Mouse (Mus musculus) forebrain, embryonic 16.5 days (tissue): ENCODE data around the gene Ube2k. TPM values are rescaled to one million over a fixed set of nuclear protein-coding genes. Genes with fewer than 3 reads are reported as not detected.

Source experiments
- ATAC-seq: fragments of 200-750 bp; cut with Nextera tagmentation; 2 replicates; pipeline ENCODE4 v1.8.0; 2017; ENCODE audit warnings: mild to moderate bottlenecking, moderate library complexity
- H3K27ac ChIP-seq: fragments of 300-500 bp; sonication (generic); 2 replicates; pipeline ENCODE4 v1.5.1; 2014; ENCODE audit warnings: low read length, control low read depth
- H3K27me3 ChIP-seq: fragments of 300-500 bp; sonication (generic); replicated peaks from 2 replicates; pipeline ENCODE4 v1.6.1; 2014; ENCODE audit warnings: low read length; ENCODE audit not compliant: control insufficient read depth, insufficient read depth
- H3K36me3 ChIP-seq: fragments of 300-500 bp; sonication (generic); 2 replicates; pipeline ENCODE4 v1.6.1; 2014; ENCODE audit not compliant: control insufficient read depth, insufficient read depth
- H3K4me1 ChIP-seq: fragments of 300-500 bp; sonication (generic); replicated peaks from 2 replicates; pipeline ENCODE4 v1.6.1; 2014; ENCODE audit warnings: low read length; ENCODE audit not compliant: control insufficient read depth, insufficient read depth
- H3K4me2 ChIP-seq: fragments of 300-500 bp; sonication (generic); 2 replicates; pipeline ENCODE4 v1.6.1; 2014; ENCODE audit warnings: mild to moderate bottlenecking, low read length, control low read depth
- H3K4me3 ChIP-seq: fragments of 300-500 bp; sonication (generic); replicated peaks from 2 replicates; pipeline ENCODE4 v1.5.1; 2014; ENCODE audit warnings: mild to moderate bottlenecking, low read length, control low read depth
- H3K9ac ChIP-seq: fragments of 300-500 bp; sonication (generic); replicated peaks from 2 replicates; pipeline ENCODE4 v1.6.1; 2014; ENCODE audit warnings: low read depth, low read length, control low read depth
- H3K9me3 ChIP-seq: fragments of 300-500 bp; sonication (generic); 2 replicates; pipeline ENCODE4 v1.6.1; 2016; ENCODE audit warnings: low read length; ENCODE audit not compliant: control insufficient read depth
- WGBS: fragments of 180-500 bp; shearing (Covaris S2); extraction: QIAGEN DNeasy Blood & Tissue Kit; methylation state at CpG from one replicate; pipeline ENCODE4 v1.1.7; 2014; 5-methylcytosine and 5-hydroxymethylcytosine counted together
- polyA plus RNA-seq: library from polyadenylated mRNA; unstranded; fragments of >200 nt; fragmentation: Nextera tagmentation; extraction: Ambion mirVana; gene quantifications from 2 replicates; pipeline ENCODE4 v1.2.1, GENCODE M21; 2015

The Ube2k gene
- polyA plus RNA-seq, result 188 and 191 TPM in 2 replicates

GRCm38 (mm10) chr5:65536751-65537419 lies at the start of gene Ube2k, which contains the start of gene Smim14:
Ube2k (plus strand) TSS chr5:65537233.
Smim14 (minus strand) TSS chr5:65537184.
- Histone ChIP-seq H3K4me3 (peak within 1 kb of the TSS; percentile 96), H3K9me3 (no peaks in the 10 kb centered on the region), H3K36me3 (no peaks in the 10 kb centered on the region), H3K9ac (peak within 1 kb of the TSS; percentile 98), H3K4me2 (peak within 1 kb of the TSS; percentile 77), H3K27ac (peak within 1 kb of the TSS; percentile 98), H3K27me3 (no peaks in the 10 kb centered on the region), H3K4me1 (peaks cover 11% of the 10 kb centered on the region)
- under 1% methylated on average over 64 of the region's 66 CpGs for WGBS
- ATAC-seq, result peak; percentile 97

GRCm38 (mm10) chr5:65487381-65487780 lies 49.7 kb upstream of the Ube2k start:
- Histone ChIP-seq H3K27ac (no peak overlapping the region), H3K4me3 (no peak overlapping the region), H3K9me3 (no peaks in the 10 kb centered on the region), H3K4me2 (no peak overlapping the region), H3K9ac (no peak overlapping the region), H3K36me3 (no peaks in the 10 kb centered on the region), H3K4me1 (peaks cover 15% of the 10 kb centered on the region), H3K27me3 (no peaks in the 10 kb centered on the region)
- ATAC-seq, result no peak
- 84% methylated on average over 10 of the region's 10 CpGs for WGBS

GRCm38 (mm10) chr5:65488725-65489124 lies 48.3 kb upstream of the Ube2k start:
- Histone ChIP-seq H3K4me3 (no peak overlapping the region), H3K27me3 (no peaks in the 10 kb centered on the region), H3K9ac (no peak overlapping the region), H3K36me3 (no peaks in the 10 kb centered on the region), H3K4me1 (peaks cover 20% of the 10 kb centered on the region), H3K4me2 (no peak overlapping the region), H3K9me3 (no peaks in the 10 kb centered on the region), H3K27ac (no peak overlapping the region)
- 93% methylated on average over 7 of the region's 7 CpGs for WGBS
- ATAC-seq, result no peak

- no peak for ATAC-seq
- no peak overlapping the region for H3K27ac ChIP-seq
- no peak overlapping the region for H3K9ac ChIP-seq
- no peak overlapping the region for H3K4me3 ChIP-seq
- no peaks in the 10 kb centered on the region for H3K27me3 ChIP-seq
- WGBS, result 67% methylated on average over 4 of the region's 4 CpGs
- no peaks in the 10 kb centered on the region for H3K9me3 ChIP-seq
- H3K4me1 ChIP-seq, result peaks cover 20% of the 10 kb centered on the region
- H3K4me2 ChIP-seq, result no peak overlapping the region
- no peaks in the 10 kb centered on the region for H3K36me3 ChIP-seq
These were observed 47.2 kb upstream of the Ube2k start for GRCm38 (mm10) chr5:65489830-65490229.

GRCm38 (mm10) chr5:65491767-65492715 lies 45.0 kb upstream of the Ube2k start:
- Histone ChIP-seq H3K36me3 (no peaks in the 10 kb centered on the region), H3K9ac (peak overlapping the region; percentile 93), H3K4me3 (peak overlapping the region; percentile 82), H3K27me3 (no peaks in the 10 kb centered on the region), H3K4me2 (peak overlapping the region; percentile 78), H3K27ac (peak overlapping the region; percentile 90), H3K9me3 (no peaks in the 10 kb centered on the region), H3K4me1 (peaks cover 20% of the 10 kb centered on the region)
- under 1% methylated on average over 40 of the region's 57 CpGs for WGBS
- peak; percentile 82 for ATAC-seq

- Histone ChIP-seq H3K27me3 (no peaks in the 10 kb centered on the region), H3K4me1 (peaks cover 20% of the 10 kb centered on the region), H3K9me3 (no peaks in the 10 kb centered on the region), H3K4me3 (peak within 1 kb of the TSS; percentile 82), H3K9ac (peak within 1 kb of the TSS; percentile 93), H3K36me3 (no peaks in the 10 kb centered on the region), H3K4me2 (peak within 1 kb of the TSS; percentile 78), H3K27ac (peak within 1 kb of the TSS; percentile 90)
- ATAC-seq, result peak; percentile 97
- WGBS, result under 1% methylated on average over 39 of the region's 69 CpGs
These were observed 44.1 kb upstream of the Ube2k start, which contains the start of gene Gm43552 for GRCm38 (mm10) chr5:65492716-65493531. Gm43552 (minus strand) TSS chr5:65492833.

GRCm38 (mm10) chr5:65500231-65500630 lies 36.8 kb upstream of the Ube2k start:
- 84% methylated on average over 7 of the region's 7 CpGs for WGBS
- no peaks in the 10 kb centered on the region for H3K9me3 ChIP-seq
- no peaks in the 10 kb centered on the region for H3K4me1 ChIP-seq
- H3K27me3 ChIP-seq, result no peaks in the 10 kb centered on the region
- H3K4me3 ChIP-seq, result no peak overlapping the region
- H3K27ac ChIP-seq, result no peak overlapping the region
- no peak overlapping the region for H3K4me2 ChIP-seq
- no peaks in the 10 kb centered on the region for H3K36me3 ChIP-seq
- ATAC-seq, result no peak
- no peak overlapping the region for H3K9ac ChIP-seq

- H3K27me3 ChIP-seq, result no peaks in the 10 kb centered on the region
- no peak for ATAC-seq
- WGBS, result 94% methylated on average over 9 of the region's 9 CpGs
- no peaks in the 10 kb centered on the region for H3K4me1 ChIP-seq
- no peak overlapping the region for H3K27ac ChIP-seq
- no peaks in the 10 kb centered on the region for H3K9me3 ChIP-seq
- no peak overlapping the region for H3K4me2 ChIP-seq
- no peak overlapping the region for H3K9ac ChIP-seq
- H3K4me3 ChIP-seq, result no peak overlapping the region
- H3K36me3 ChIP-seq, result no peaks in the 10 kb centered on the region
These were observed 35.6 kb upstream of the Ube2k start for GRCm38 (mm10) chr5:65501407-65501806.
